Mouse (Mus musculus) E14TG2a.4 (cell line): ENCODE measurements around the gene Foxp4.

Experiments
- CTCF ChIP-seq: conservative IDR thresholded peaks from 2 replicates; pipeline ENCODE4 v1.5.1; 2014; ENCODE audit warnings: low read length
- NANOG ChIP-seq: IDR thresholded peaks from 2 replicates; pipeline ENCODE4 v1.6.1; 2014; ENCODE audit warnings: borderline replicate concordance, low read length, mixed read lengths

- TF ChIP-seq CTCF (no peak), NANOG (no peak)
Observed at GRCm38 (mm10) chr17:47938839-47939238, 14.4 kb upstream of the Foxp4 start.
